Mouse (Mus musculus) ES-Bruce4 (cell line): ENCODE measurements around the gene Il17rd. TPM values are rescaled to one million over a fixed set of nuclear protein-coding genes. Genes with fewer than 3 reads are reported as not detected.

Source experiments
- H3K27ac ChIP-seq: 2 replicates; pipeline ENCODE4 v1.5.1; 2012; ENCODE audit warnings: low read length, inconsistent platforms; ENCODE audit not compliant: insufficient read depth
- H3K27me3 ChIP-seq: 2 replicates; pipeline ENCODE4 v1.6.1; 2012; ENCODE audit warnings: mild to moderate bottlenecking, low read length, inconsistent platforms; ENCODE audit not compliant: control insufficient read depth, poor library complexity, insufficient read depth, severe bottlenecking
- H3K36me3 ChIP-seq: 2 replicates; pipeline ENCODE4 v1.6.1; 2012; ENCODE audit warnings: inconsistent platforms, mild to moderate bottlenecking, low read length, moderate library complexity; ENCODE audit not compliant: control insufficient read depth, poor library complexity, insufficient read depth, severe bottlenecking
- H3K4me1 ChIP-seq: one replicate; pipeline ENCODE4 v1.8.1; 2011; ENCODE audit warnings: low read length; ENCODE audit not compliant: control insufficient read depth, insufficient read depth
- H3K4me3 ChIP-seq: 2 replicates; pipeline ENCODE4 v1.5.1; 2011; ENCODE audit warnings: low read depth, mild to moderate bottlenecking, low read length
- H3K9ac ChIP-seq: 2 replicates; pipeline ENCODE4 v1.6.1; 2012; ENCODE audit warnings: low read depth, mild to moderate bottlenecking, inconsistent platforms; ENCODE audit not compliant: poor library complexity, severe bottlenecking
- H3K9me3 ChIP-seq: replicated peaks from 2 replicates; pipeline ENCODE4 v1.6.1; 2012; ENCODE audit warnings: mild to moderate bottlenecking, low read length, inconsistent platforms; ENCODE audit not compliant: control insufficient read depth, poor library complexity, insufficient read depth, severe bottlenecking
- CTCF ChIP-seq: IDR thresholded peaks from one replicate; pipeline ENCODE4 v1.8.1; 2011; ENCODE audit warnings: low read depth, low read length
- EP300 ChIP-seq: IDR thresholded peaks from 2 replicates; pipeline ENCODE4 v1.6.1; 2011; ENCODE audit warnings: low read depth, low read length; ENCODE audit not compliant: insufficient read depth
- POLR2A ChIP-seq: IDR thresholded peaks from one replicate; pipeline ENCODE4 v1.8.1; 2011; ENCODE audit warnings: low read length; ENCODE audit not compliant: insufficient read depth
- polyA plus RNA-seq: library from polyadenylated mRNA; stranded (reverse); fragments of >200 nt; gene quantifications from 2 replicates; pipeline ENCODE4 v1.2.4, GENCODE M21; 2011; ENCODE audit warnings: low read depth; ENCODE audit not compliant: missing spikeins, insufficient read depth, insufficient read length

The Il17rd gene
- polyA plus RNA-seq, 1 experiment = 48.9 TPM

- no peak for TF ChIP-seq CTCF
- no peak for TF ChIP-seq POLR2A
- no peak for TF ChIP-seq EP300
- no peak overlapping the region for H3K4me3 ChIP-seq
- H3K27ac ChIP-seq = no peak overlapping the region
- H3K9ac ChIP-seq = no peak overlapping the region
- H3K4me1 ChIP-seq = peaks cover 18% of the 10 kb centered on the region
- H3K27me3 ChIP-seq = no peaks in the 10 kb centered on the region
- H3K9me3 ChIP-seq = no peaks in the 10 kb centered on the region
- H3K36me3 ChIP-seq = no peaks in the 10 kb centered on the region
Observed at GRCm38 (mm10) chr14:27063338-27063737, 24.6 kb downstream of the Il17rd start.

GRCm38 (mm10) chr14:27066171-27066929 lies 27.6 kb downstream of the Il17rd start:
- peak; percentile 95 for TF ChIP-seq EP300
- no peak for TF ChIP-seq POLR2A
- Histone ChIP-seq H3K27ac (peak overlapping the region; percentile 86), H3K27me3 (no peaks in the 10 kb centered on the region), H3K9ac (peak overlapping the region; percentile 56; the same call in 1 of the 2 replicates), H3K9me3 (no peaks in the 10 kb centered on the region), H3K4me1 (peaks cover 20% of the 10 kb centered on the region), H3K36me3 (no peaks in the 10 kb centered on the region), H3K4me3 (0 out of 2 replicates have a peak overlapping the region, but pooled peaks have one; percentile 4)

DNA sequence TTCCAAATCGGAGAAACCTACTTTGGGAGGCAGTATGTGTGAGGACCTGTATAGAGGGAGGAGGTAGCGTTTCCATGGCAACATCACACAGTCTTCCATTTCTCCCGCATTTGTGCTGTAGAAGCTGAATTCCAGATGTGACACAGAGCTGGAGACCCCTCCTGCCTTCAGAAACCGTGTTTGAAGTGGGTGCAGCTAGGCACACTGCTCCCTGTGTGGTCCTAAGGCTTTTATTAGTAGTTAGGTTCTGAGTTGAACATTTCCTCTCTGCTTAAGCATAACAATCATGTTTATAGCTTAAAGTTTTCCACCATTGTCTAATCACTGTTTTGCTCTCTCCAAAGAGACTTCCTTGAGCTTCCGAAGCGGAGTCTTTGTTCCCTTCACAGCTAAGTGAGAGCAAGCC lies 29.1 kb downstream of the Il17rd start:
- Histone ChIP-seq H3K36me3 (no peaks in the 10 kb centered on the region), H3K9me3 (no peaks in the 10 kb centered on the region), H3K27ac (peak overlapping the region; percentile 99), H3K4me3 (no peak overlapping the region), H3K9ac (peak overlapping the region; percentile 61; the same call in 1 of the 2 replicates), H3K4me1 (peaks cover 17% of the 10 kb centered on the region), H3K27me3 (no peaks in the 10 kb centered on the region)
- no peak for TF ChIP-seq CTCF
- TF ChIP-seq POLR2A = no peak
- peak; percentile 87 for TF ChIP-seq EP300

- H3K36me3 ChIP-seq = no peaks in the 10 kb centered on the region
- TF ChIP-seq EP300 = no peak
- H3K27ac ChIP-seq = peak overlapping the region; percentile 99
- H3K9ac ChIP-seq = peak overlapping the region; percentile 40
- H3K9me3 ChIP-seq = no peaks in the 10 kb centered on the region
- H3K4me3 ChIP-seq = no peak overlapping the region
- H3K27me3 ChIP-seq = no peaks in the 10 kb centered on the region
- peaks cover 15% of the 10 kb centered on the region for H3K4me1 ChIP-seq
Observed at GRCm38 (mm10) chr14:27069434-27070097, 30.8 kb downstream of the Il17rd start.

GRCm38 (mm10) chr14:27070128-27070527 lies 31.4 kb downstream of the Il17rd start:
- Histone ChIP-seq H3K36me3 (no peaks in the 10 kb centered on the region), H3K27ac (peak overlapping the region; percentile 99), H3K9me3 (no peaks in the 10 kb centered on the region), H3K4me1 (peaks cover 14% of the 10 kb centered on the region), H3K9ac (peak overlapping the region; percentile 40), H3K27me3 (no peaks in the 10 kb centered on the region), H3K4me3 (no peak overlapping the region; the same call in 1 of the 2 replicates)
- TF ChIP-seq CTCF (no peak), POLR2A (no peak), EP300 (no peak)

DNA sequence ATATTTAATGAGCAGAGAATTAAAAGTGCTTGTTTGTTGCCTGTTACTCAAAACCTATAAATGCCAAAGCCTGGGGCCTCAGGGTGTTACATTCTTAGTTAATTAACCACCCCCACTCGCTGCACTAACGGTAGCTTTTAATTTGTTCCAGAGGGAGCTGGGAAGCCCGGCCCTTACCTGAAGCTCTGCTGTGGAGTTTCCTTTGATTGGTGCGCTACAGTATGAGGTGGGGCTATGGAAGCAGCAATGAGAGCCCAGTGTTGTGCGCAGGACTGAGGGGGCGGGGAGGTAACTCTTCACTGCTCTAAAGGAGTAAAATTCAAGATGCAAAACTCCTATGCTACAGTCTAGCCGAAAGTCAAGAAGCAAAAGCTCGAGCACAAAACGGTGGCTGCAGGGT lies 32.0 kb downstream of the Il17rd start:
- H3K36me3 ChIP-seq = no peaks in the 10 kb centered on the region
- no peak overlapping the region for H3K9ac ChIP-seq
- peak overlapping the region; percentile 56 for H3K4me3 ChIP-seq
- H3K4me1 ChIP-seq = peaks cover 14% of the 10 kb centered on the region
- H3K27me3 ChIP-seq = no peaks in the 10 kb centered on the region
- TF ChIP-seq EP300 = peak; percentile 69; the same call in 1 of the 2 replicates
- TF ChIP-seq CTCF = no peak
- H3K9me3 ChIP-seq = no peaks in the 10 kb centered on the region
- H3K27ac ChIP-seq = peak overlapping the region; percentile 47
